Comparison of ENCODE assay signal across 16 mouse cellular contexts in genomic region chr12:33405398-33406026, GRCm38 (mm10). TPM values are rescaled to one million over a fixed set of nuclear protein-coding genes. Genes with fewer than 3 reads are reported as not detected.
DNase-seq lines count a peak whose midpoint lies in the region; ATAC-seq and TF ChIP-seq lines count a peak whose summit lies in the region.
"Had no signal": no experiment of that assay in that cellular context is flagged by ENCODE, and none has a peak within 500 bp of the region (broad histone marks: within the 10 kb centered on the region; RNA-seq: fewer than 3 reads in every experiment).

No protein-coding gene starts in this region.

- H3K4me3 ChIP-seq in lung, postnatal 0 days (ENCODE audit: low read depth, low read length), result no peak overlapping the region
- H3K4me3 ChIP-seq: stomach, embryonic 15.5 days had no signal

- no peaks in the 10 kb centered on the region for H3K27me3 ChIP-seq in lung, postnatal 0 days (replicated peaks; ENCODE audit: insufficient read depth, low read length)
- H3K27me3 ChIP-seq: stomach, embryonic 15.5 days had no signal

- no peak for TF ChIP-seq EP300 in lung, postnatal 0 days (IDR thresholded peaks at IDR 0.05)

- no peak overlapping the region for H3K27ac ChIP-seq in lung, postnatal 0 days (ENCODE audit: low read length)
- H3K27ac ChIP-seq: liver, embryonic 14.5 days; stomach, embryonic 15.5 days had no signal

- no peaks in the 10 kb centered on the region for H3K4me1 ChIP-seq in lung, postnatal 0 days (ENCODE audit: insufficient read depth, low read depth, low read length)
- H3K4me1 ChIP-seq: stomach, embryonic 15.5 days had no signal

- H3K9ac ChIP-seq in lung, postnatal 0 days (replicated peaks; ENCODE audit: low read depth), result no peak overlapping the region
- H3K9ac ChIP-seq: liver, embryonic 14.5 days; stomach, embryonic 15.5 days had no signal

- no peak for TF ChIP-seq CTCF in lung, postnatal 0 days (IDR thresholded peaks at IDR 0.05)

- H3K9me3 ChIP-seq in lung, postnatal 0 days (ENCODE audit: low read length), result no peaks in the 10 kb centered on the region
- H3K9me3 ChIP-seq: stomach, embryonic 15.5 days had no signal

- WGBS in lung, postnatal 0 days, result 21% methylated on average over 6 of the region's 6 CpGs

- DNase-seq in embryo, embryonic 10.5 days (ENCODE audit: low spot score), result peak; percentile 25
- no peak for DNase-seq in embryo, embryonic 10 days (ENCODE audit: low spot score)
- DNase-seq in lung, postnatal 0 days (ENCODE audit: low spot score), result peak; percentile 16
- DNase-seq in lung, adult 18-20 months, result no peak
- DNase-seq in telencephalon, adult 2 months (ENCODE audit: low read depth, low spot score), result peak; percentile 31
- no peak for DNase-seq in liver
- no peak for DNase-seq in frontal cortex, adult 2 months (ENCODE audit: extremely low spot score in 1 of 2, low spot score in 1 of 2)
- DNase-seq: cerebellum, adult 11-12 months; gastrocnemius, postnatal 25 days; heart, postnatal 10 days; kidney, adult 9 months; right cerebral cortex, postnatal 25 days had no signal

- no peak overlapping the region for H3K4me2 ChIP-seq in lung, postnatal 0 days (replicated peaks; ENCODE audit: low read depth, low read length)
- H3K4me2 ChIP-seq: stomach, embryonic 15.5 days had no signal

- no peaks in the 10 kb centered on the region for H3K36me3 ChIP-seq in lung, postnatal 0 days (ENCODE audit: insufficient read depth, low read length)
- H3K36me3 ChIP-seq: stomach, embryonic 15.5 days had no signal

- peak; percentile 55 for ATAC-seq in lung, postnatal 0 days
- ATAC-seq in megakaryocyte-erythroid progenitor cell, adult 5-6 weeks (replicated peaks; ENCODE audit: low FRiP score, low TSS enrichment, poor library complexity, severe bottlenecking), result peak; percentile 74

RNA-seq across cellular contexts. Expression of gene Efcab10, which starts 10.9 kb away (rescaled TPM):
- polyA plus RNA-seq in lung, postnatal 0 days (2015; fragmentation: Nextera tagmentation; extraction: Ambion mirVana), result 17.0 and 17.7 TPM in 2 replicates
- total RNA-seq in megakaryocyte-erythroid progenitor cell, adult 5-6 weeks (2014; fragmentation: Nextera tagmentation), result not detected in 2 replicates
- not detected in 2 replicates for total RNA-seq in megakaryocyte-erythroid progenitor cell, adult 5-6 weeks (2017)
- 2.4 and 2.7 TPM in 2 replicates for polyA plus RNA-seq in frontal cortex, adult 2 months (2012; rRNA removed)
- total RNA-seq: gastrocnemius, postnatal 25 days; heart, postnatal 10 days had no signal
- polyA plus RNA-seq: liver, embryonic 14.5 days; urinary bladder, adult 2 months had no signal

RNA-seq across cellular contexts. Expression of gene Twistnb, which starts 23.9 kb away (rescaled TPM):
- 52.4 and 57.2 TPM in 2 replicates for polyA plus RNA-seq in lung, postnatal 0 days (2015; fragmentation: Nextera tagmentation; extraction: Ambion mirVana)
- 35.5 and 39.4 TPM in 2 replicates for total RNA-seq in megakaryocyte-erythroid progenitor cell, adult 5-6 weeks (2014; fragmentation: Nextera tagmentation)
- 82.0 and 113 TPM in 2 replicates for total RNA-seq in megakaryocyte-erythroid progenitor cell, adult 5-6 weeks (2017)
- 7.5 and 7.8 TPM in 2 replicates for polyA plus RNA-seq in frontal cortex, adult 2 months (2012; rRNA removed)

Comparison
In these comparisons a context has a peak if more than half of its experiments do, and no peak if none do; other contexts are left out.
1. DNase-seq: peak in embryo, embryonic 10.5 days (single experiment), lung, postnatal 0 days (single experiment) and telencephalon, adult 2 months (single experiment); none in embryo, embryonic 10 days (single experiment), lung, adult 18-20 months (0 of 2), liver (single experiment) and frontal cortex, adult 2 months (0 of 2).